Mouse (Mus musculus): ENCODE measurements around the gene Fancc. TPM values are rescaled to one million over a fixed set of nuclear protein-coding genes. Genes with fewer than 3 reads are reported as not detected.
A peak's percentile ranks its signal among the peaks of the same experiment; 100 is the strongest.

The Fancc gene
- 15.8 and 18.3 TPM in 2 replicates for polyA plus RNA-seq (2016; fragmentation: Nextera tagmentation; extraction: Ambion mirVana)

DNA sequence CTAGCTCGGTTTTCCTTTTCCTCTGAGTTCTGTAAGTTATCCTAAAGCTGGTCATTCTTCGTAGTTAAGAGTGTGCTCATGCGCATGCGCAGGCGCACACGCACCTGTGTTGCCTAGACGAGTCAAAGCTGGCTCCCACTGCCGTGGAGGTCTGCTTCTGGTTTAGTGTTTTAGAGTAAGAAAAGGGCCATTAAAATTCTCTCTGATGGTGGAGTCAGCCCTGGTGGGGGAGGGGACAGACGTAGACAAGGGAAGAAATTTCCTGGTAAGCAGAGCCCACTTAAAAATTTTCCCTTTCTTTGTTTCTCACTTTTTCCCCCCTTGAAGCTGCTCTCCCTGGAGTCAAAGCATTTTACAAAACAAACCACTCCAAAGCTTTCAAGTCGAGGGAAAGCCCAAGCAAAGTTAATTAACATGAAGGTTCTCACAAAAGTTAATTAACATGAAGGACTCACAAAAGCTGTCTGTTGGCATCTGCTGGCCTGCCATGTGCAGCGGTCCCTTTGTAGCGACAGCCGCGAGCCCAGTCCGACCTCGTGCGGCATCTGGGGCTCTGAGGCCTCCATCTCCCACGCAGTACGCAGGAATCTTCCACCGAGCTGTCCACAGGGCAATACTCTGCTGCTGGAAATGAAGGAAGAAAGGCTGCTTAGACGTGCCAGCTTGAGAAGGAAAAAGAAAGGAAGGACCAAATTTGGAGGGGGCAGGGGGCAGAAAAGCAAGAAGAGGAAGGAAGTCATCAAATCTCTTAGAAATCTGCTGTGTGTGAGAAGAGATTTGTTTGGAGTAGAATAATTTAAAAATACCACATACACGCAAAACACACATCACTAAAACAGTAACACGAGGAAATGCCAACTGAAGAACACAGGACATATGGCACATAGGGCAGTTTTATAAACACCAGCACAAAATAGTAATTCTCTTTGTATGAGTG, at the start of gene Fancc:
TSS of gene Fancc (minus strand) at position 633 of the 937 bp plus-strand sequence.
- peak within 1 kb of the TSS; percentile 35 for H3K4me3 ChIP-seq
- no peaks in the 10 kb centered on the region for H3K36me3 ChIP-seq
- 0 out of 2 replicates have a peak within 1 kb of the TSS, but pooled peaks have one; percentile 32 for H3K27ac ChIP-seq
- DNase-seq (ENCODE audit: low spot score): no peak
- peaks cover 3% of the 10 kb centered on the region; the same call in 1 of the 2 replicates for H3K4me1 ChIP-seq
- 32% methylated on average over 23 of the region's 23 CpGs for WGBS
- no peaks in the 10 kb centered on the region for H3K9me3 ChIP-seq
- no peaks in the 10 kb centered on the region for H3K27me3 ChIP-seq (ENCODE audit: insufficient read depth, poor library complexity, severe bottlenecking)

DNA sequence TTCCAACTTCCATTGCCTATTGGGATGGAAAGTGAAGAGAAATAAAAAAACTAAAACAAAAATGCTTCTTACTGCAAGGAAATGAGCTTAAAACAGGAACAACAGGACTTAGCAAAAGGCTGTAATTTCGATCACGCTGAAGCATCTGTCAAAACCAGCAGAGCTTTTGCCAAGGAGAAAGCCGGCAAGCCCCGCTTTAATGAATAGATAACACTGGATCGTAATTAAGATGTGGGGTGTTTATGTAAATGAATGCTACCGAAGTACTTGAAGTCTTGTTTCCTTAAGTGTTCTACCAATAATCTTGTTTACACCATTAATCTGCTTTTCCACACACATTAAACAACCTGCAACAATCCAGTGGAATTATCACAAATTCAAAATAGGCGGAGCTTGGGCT, 48.2 kb upstream of the Fancc start:
- Histone ChIP-seq H3K36me3 (peaks cover 67% of the 10 kb centered on the region), H3K4me3 (no peak overlapping the region), H3K27me3 (ENCODE audit: insufficient read depth, poor library complexity, severe bottlenecking) (no peaks in the 10 kb centered on the region), H3K4me1 (peaks cover 38% of the 10 kb centered on the region), H3K9me3 (no peaks in the 10 kb centered on the region), H3K27ac (no peak overlapping the region)
- DNase-seq (ENCODE audit: low spot score): no peak
- 83% methylated on average over 7 of the region's 7 CpGs for whole genome bisulfite sequencing

DNA sequence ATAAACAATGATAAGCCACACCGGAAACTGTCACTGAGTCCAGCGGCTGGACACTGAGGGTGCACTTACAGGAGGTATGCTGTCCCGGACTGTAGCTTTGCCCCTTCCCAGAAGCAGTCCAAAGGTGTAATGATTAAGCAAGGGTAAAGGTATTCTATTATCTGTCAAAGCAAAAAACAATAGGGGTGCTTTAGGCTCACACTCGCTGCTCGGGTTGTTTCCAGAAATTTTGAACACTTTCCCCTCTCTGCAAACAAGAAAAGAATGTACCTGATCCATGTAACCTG, 47.8 kb upstream of the Fancc start:
- no peak for DNase-seq (ENCODE audit: low spot score)
- Histone ChIP-seq H3K4me1 (peaks cover 34% of the 10 kb centered on the region), H3K9me3 (no peaks in the 10 kb centered on the region), H3K27ac (no peak overlapping the region), H3K27me3 (ENCODE audit: insufficient read depth, poor library complexity, severe bottlenecking) (no peaks in the 10 kb centered on the region), H3K4me3 (no peak overlapping the region), H3K36me3 (peaks cover 70% of the 10 kb centered on the region)
- 60% methylated on average over 5 of the region's 5 CpGs for WGBS

DNA sequence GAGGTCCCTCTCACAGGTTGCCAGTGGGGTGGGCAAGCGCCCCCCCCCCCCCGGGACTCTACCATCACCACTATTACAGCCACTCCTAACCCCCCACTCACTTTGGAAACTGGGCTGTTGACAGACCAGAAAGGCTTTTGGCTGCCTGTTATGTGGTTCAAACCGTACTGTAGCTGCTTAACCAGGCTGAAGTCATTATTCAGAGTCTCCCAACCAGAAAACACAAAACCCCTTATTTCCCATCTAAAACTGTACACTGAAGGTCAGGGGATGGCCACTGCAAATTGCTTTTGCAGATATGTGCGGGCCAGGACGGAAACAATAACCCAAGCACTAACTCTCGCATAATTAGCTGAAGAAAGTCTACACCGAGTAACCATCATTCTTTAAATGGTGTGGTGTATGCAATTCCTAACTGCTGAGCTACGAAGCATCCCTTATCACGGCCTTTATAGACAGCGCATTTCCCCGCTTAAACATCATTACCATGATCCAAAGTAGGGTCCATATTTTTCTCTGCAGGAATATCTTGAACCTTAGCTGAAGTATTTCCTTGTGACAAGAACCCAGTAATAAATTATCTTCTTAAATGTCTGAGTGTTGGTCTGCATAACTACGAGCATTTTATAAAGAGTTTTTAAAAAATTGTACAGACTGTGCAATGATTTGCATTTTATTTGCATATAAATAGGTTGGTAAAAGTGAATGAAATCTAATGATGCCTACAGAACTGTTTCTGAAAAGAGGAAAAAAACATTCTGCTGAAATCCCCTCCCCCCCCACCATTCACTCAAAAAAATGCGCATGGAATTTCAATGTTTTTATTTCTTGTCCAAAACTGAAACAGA, 47.3 kb upstream of the Fancc start:
- H3K4me3 ChIP-seq: no peak overlapping the region
- DNase-seq (ENCODE audit: low spot score): no peak
- no peaks in the 10 kb centered on the region for H3K9me3 ChIP-seq
- peaks cover 28% of the 10 kb centered on the region for H3K4me1 ChIP-seq
- no peaks in the 10 kb centered on the region for H3K27me3 ChIP-seq (ENCODE audit: insufficient read depth, poor library complexity, severe bottlenecking)
- peaks cover 76% of the 10 kb centered on the region for H3K36me3 ChIP-seq
- no peak overlapping the region for H3K27ac ChIP-seq
- WGBS: 80% methylated on average over 13 of the region's 13 CpGs

DNA sequence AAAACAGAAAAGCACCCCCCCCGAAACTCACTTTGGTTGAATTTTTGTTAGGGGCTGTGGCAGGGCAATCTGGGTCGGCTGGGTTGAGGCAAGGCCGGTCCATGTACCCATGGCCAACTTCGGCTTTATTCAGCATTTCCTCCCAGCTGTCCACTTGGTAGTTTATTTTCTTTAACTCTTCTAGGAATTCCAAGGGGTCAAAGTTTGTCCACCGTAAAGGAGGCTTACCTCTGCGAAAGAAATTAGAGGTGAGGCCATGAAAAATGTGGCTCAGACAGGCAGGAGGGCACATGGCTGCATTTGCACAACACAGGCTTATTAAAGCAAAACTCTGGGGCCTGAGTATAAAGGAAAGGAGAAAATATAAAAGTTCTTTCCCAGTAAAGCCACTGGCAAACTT, 46.4 kb upstream of the Fancc start:
- no peaks in the 10 kb centered on the region for H3K27me3 ChIP-seq (ENCODE audit: insufficient read depth, poor library complexity, severe bottlenecking)
- no peaks in the 10 kb centered on the region for H3K9me3 ChIP-seq
- H3K27ac ChIP-seq: no peak overlapping the region
- H3K4me1 ChIP-seq: peaks cover 19% of the 10 kb centered on the region
- peaks cover 85% of the 10 kb centered on the region for H3K36me3 ChIP-seq
- 76% methylated on average over 6 of the region's 6 CpGs for WGBS
- no peak for DNase-seq (ENCODE audit: low spot score)
- no peak overlapping the region for H3K4me3 ChIP-seq

DNA sequence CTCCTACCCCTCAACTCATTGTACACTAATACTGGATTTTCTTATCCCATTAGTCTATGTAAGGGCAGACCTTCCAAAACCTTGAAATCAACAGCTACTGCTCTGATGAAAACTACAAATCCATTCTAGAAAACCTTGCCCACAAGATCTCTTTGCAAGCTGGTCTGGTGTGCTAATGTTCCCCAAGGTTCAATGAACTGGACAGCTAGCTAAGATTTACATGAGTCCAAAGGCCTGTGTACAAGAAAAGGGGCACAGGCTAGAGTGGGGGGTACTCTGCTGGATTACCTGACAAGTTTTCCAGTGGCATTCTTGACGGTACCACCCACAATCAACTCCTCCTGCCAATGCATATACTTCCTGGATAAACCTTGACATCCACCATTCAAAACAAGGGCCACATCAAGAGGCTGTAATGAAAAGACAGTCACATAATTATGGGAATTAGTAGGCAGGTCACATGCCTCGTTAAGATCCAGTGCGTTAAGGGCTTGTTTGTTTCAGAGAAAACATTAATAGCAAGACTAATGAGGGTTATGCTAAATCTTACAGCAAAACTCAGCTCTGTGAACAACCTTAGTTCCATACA, 45.8 kb upstream of the Fancc start:
- H3K9me3 ChIP-seq: no peaks in the 10 kb centered on the region
- peaks cover 87% of the 10 kb centered on the region for H3K36me3 ChIP-seq
- no peak overlapping the region for H3K4me3 ChIP-seq
- DNase-seq (ENCODE audit: low spot score): no peak
- H3K27ac ChIP-seq: no peak overlapping the region
- 91% methylated on average over 3 of the region's 3 CpGs for WGBS
- no peaks in the 10 kb centered on the region for H3K27me3 ChIP-seq (ENCODE audit: insufficient read depth, poor library complexity, severe bottlenecking)
- peaks cover 15% of the 10 kb centered on the region; the same call in 1 of the 2 replicates for H3K4me1 ChIP-seq

DNA sequence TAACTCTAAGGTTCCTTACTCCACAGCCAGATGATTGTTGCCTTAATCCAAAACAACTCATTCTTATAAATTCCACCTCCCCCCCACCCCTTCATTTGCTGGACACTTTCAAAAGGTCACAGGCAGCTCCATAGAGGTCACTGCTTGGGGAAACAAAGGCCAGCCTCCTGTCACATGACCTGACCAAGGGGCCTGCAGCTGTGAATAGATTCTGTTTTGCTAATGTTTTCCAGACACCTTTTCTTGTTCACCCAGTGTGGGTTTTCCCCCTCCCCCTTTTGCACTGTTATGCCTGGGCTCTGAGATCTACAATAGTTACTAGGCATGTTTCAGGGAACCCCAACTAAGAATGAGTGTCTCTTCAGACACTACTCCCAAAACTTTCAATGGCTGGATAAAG, 44.4 kb upstream of the Fancc start:
- DNase-seq (ENCODE audit: low spot score): no peak
- peaks cover 92% of the 10 kb centered on the region for H3K36me3 ChIP-seq

DNA sequence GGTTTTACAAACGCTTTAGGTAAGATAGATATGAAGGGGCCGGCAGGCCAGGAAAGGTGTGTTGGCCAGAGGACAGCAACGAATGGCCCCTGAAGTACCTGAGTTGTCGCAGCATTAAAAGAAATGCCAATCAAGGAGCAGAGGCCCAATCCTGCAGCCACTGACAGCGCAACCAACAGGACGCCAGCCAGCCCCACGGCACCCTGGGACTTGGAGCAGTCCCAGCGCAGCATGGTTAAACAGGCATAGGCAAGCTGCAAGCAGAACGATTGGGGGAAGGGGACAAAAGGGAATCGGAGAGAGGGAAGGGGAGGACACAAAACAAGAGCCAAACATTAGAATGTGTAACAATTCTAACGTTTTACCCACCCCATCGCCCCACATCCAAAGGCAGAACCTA, 43.5 kb upstream of the Fancc start:
- 91% methylated on average over 12 of the region's 12 CpGs for WGBS
- peaks cover 15% of the 10 kb centered on the region; the same call in 1 of the 2 replicates for H3K4me1 ChIP-seq
- no peaks in the 10 kb centered on the region for H3K9me3 ChIP-seq
- H3K4me3 ChIP-seq: no peak overlapping the region
- H3K36me3 ChIP-seq: peaks cover 96% of the 10 kb centered on the region
- H3K27ac ChIP-seq: no peak overlapping the region
- DNase-seq (ENCODE audit: low spot score): no peak
- no peaks in the 10 kb centered on the region for H3K27me3 ChIP-seq (ENCODE audit: insufficient read depth, poor library complexity, severe bottlenecking)

More for the DNA sequence above, 44.4 kb upstream of the Fancc start:
- Histone ChIP-seq H3K27me3 (ENCODE audit: insufficient read depth, poor library complexity, severe bottlenecking) (no peaks in the 10 kb centered on the region), H3K4me1 (peaks cover 15% of the 10 kb centered on the region; the same call in 1 of the 2 replicates), H3K4me3 (no peak overlapping the region), H3K27ac (no peak overlapping the region), H3K9me3 (no peaks in the 10 kb centered on the region)

DNA sequence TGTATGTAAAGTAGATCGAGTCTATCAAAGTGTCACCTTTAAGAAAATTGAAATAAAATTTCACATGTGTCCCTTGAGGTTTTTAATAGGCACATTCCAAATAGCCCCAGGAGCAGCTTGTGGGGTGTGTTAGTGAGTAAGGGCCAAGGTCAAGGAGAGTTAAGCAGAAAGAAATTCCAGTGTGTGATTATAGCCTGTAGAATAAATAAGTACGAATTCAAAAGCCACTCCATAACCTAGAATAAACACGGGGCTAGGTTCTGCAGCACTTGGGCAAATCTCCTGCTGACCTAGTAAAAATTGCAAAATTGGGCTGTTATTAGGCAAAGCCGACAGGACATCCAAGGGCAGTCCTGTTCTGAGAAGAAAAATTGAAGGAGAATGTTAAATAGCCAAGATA, 37.9 kb upstream of the Fancc start:
- no peak overlapping the region for H3K27ac ChIP-seq
- H3K9me3 ChIP-seq: no peaks in the 10 kb centered on the region
- no peak for DNase-seq (ENCODE audit: low spot score)
- 90% methylated on average over 4 of the region's 4 CpGs for WGBS
- H3K36me3 ChIP-seq: peaks cover 100% of the 10 kb centered on the region
- no peaks in the 10 kb centered on the region for H3K4me1 ChIP-seq
- no peak overlapping the region for H3K4me3 ChIP-seq
- H3K27me3 ChIP-seq (ENCODE audit: insufficient read depth, poor library complexity, severe bottlenecking): no peaks in the 10 kb centered on the region

DNA sequence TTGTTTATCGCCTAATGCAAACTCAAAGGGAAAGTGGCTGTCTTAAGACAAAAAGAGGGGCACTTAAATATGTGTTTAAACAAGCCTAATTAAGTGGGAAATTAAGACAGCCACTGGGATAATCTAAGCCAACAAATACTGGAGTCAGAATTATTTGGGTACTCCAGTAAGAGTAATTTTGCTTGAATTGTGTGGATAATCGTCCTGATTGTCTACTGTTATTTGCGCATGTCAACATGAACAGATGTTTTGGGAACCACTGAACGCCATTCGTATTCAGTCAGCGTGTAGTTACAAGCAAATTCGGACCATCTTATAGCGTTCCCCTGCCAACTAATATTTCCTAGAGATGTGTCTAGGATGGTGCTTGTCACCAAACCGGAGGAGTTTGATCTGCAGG, 33.8 kb upstream of the Fancc start:
- Histone ChIP-seq H3K36me3 (peaks cover 100% of the 10 kb centered on the region), H3K4me3 (no peak overlapping the region), H3K4me1 (peaks cover 23% of the 10 kb centered on the region), H3K9me3 (no peaks in the 10 kb centered on the region), H3K27me3 (ENCODE audit: insufficient read depth, poor library complexity, severe bottlenecking) (no peaks in the 10 kb centered on the region), H3K27ac (no peak overlapping the region)
- no peak for DNase-seq (ENCODE audit: low spot score)
- 87% methylated on average over 9 of the region's 9 CpGs for WGBS

DNA sequence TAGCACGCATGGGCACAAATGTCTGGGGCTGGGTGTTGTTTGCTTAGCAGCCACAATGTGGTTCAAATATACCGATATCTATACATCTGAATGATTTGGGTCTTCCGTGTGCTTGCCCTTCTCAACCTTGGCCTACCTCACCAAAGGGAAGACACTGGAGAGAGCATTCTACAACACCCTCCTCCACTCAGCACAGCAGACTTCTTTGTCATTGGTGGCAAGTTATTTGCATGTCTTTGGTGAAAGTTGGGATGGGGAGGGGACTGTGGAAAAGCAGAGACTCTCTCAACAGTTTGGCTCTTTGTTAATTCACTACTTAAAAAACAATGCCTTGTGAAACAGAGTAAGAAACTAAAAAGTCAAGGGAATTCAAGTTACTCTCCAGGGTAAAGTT, 33.3 kb upstream of the Fancc start:
- DNase-seq (ENCODE audit: low spot score): no peak
- H3K36me3 ChIP-seq: peaks cover 100% of the 10 kb centered on the region

DNA sequence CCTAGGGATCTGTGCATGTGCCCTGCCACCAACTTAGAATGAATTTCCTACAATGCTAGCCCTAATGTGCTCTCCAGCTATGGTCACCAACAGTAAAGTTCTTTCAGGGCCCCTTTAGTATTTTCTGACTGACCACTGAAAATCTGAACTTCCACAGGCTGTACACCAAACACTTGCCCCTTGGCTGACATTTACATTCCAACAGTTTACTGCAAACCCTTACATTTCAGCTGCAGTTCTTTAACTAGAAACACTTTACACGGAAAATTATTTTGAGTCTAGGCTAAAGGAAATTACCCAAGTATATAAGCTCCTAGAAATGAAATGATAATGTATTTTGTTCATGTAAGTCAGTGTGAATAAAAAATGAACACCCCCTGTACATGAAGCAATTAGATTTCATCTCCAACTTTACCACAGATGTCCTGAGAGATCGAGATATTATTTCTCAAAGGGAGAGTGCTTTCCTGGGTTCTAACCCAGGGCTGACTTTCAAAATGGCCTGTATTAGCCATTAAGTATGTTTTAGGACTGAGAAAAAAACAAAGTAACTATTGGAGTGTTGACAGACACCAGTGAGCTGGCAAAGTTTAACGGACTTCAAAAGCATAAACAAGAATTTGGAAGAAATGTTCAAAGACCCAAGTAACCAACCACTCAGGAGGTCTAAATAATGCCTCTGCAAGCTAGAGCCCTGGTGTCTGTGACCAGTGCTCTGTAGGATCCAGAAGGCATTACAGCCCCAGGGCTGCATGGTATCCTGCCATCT, 32.7 kb upstream of the Fancc start:
- Histone ChIP-seq H3K36me3 (peaks cover 100% of the 10 kb centered on the region), H3K27me3 (ENCODE audit: insufficient read depth, poor library complexity, severe bottlenecking) (no peaks in the 10 kb centered on the region), H3K27ac (no peak overlapping the region), H3K9me3 (no peaks in the 10 kb centered on the region), H3K4me1 (peaks cover 23% of the 10 kb centered on the region), H3K4me3 (no peak overlapping the region)
- DNase-seq (ENCODE audit: low spot score): no peak
- WGBS: 67% methylated on average over 3 of the region's 3 CpGs

More for the DNA sequence above, 33.3 kb upstream of the Fancc start:
- Histone ChIP-seq H3K27ac (no peak overlapping the region), H3K4me1 (peaks cover 23% of the 10 kb centered on the region), H3K4me3 (no peak overlapping the region), H3K27me3 (ENCODE audit: insufficient read depth, poor library complexity, severe bottlenecking) (no peaks in the 10 kb centered on the region), H3K9me3 (no peaks in the 10 kb centered on the region)
- 65% methylated on average over 3 of the region's 3 CpGs for WGBS
